Mouse (Mus musculus) myocyte (in vitro differentiated cells): ENCODE results near the gene Ms4a18. TPM values are rescaled to one million over a fixed set of nuclear protein-coding genes. Genes with fewer than 3 reads are reported as not detected.

Experiments
- H3K27me3 ChIP-seq: one replicate; pipeline ENCODE4 v1.6.1; 2011; ENCODE audit not compliant: control insufficient read depth, insufficient read depth, insufficient read length
- H3K36me3 ChIP-seq: one replicate; pipeline ENCODE4 v1.6.1; 2011; ENCODE audit not compliant: control insufficient read depth, insufficient read depth
- H3K4me2 ChIP-seq: one replicate; pipeline ENCODE4 v1.6.1; 2011; ENCODE audit warnings: low read depth, control low read depth
- H3K4me3 ChIP-seq: one replicate; pipeline ENCODE4 v1.5.1; 2011; ENCODE audit warnings: mild to moderate bottlenecking, control low read depth, moderate library complexity
- H3K79me2 ChIP-seq: one replicate; pipeline ENCODE4 v1.6.1; 2011; ENCODE audit not compliant: control insufficient read depth, insufficient read depth
- H3ac ChIP-seq: one replicate; pipeline ENCODE4 v1.6.1; 2011; ENCODE audit not compliant: control insufficient read depth, insufficient read length
- CEBPB ChIP-seq: IDR thresholded peaks from 2 replicates; pipeline ENCODE4 v1.6.1; 2011; ENCODE audit warnings: mild to moderate bottlenecking, moderate library complexity; ENCODE audit not compliant: poor library complexity, insufficient read depth, severe bottlenecking
- E2F4 ChIP-seq: IDR thresholded peaks from one replicate; pipeline ENCODE4 v1.6.1; 2011; ENCODE audit warnings: mild to moderate bottlenecking, control low read depth, moderate library complexity; ENCODE audit not compliant: insufficient read depth
- MAX ChIP-seq: IDR thresholded peaks from one replicate; pipeline ENCODE4 v1.6.1; 2011; ENCODE audit warnings: low read depth, mild to moderate bottlenecking, control low read depth
- MYOD1 ChIP-seq, 3 experiments: IDR thresholded peaks; one replicate each; pipeline ENCODE4 v1.6.1; 2011; ENCODE audit warnings: control low read depth in 2 of 3, low read depth in 2 of 3, mild to moderate bottlenecking in 2 of 3, moderate library complexity in 1 of 3; ENCODE audit not compliant: insufficient read length in 2 of 3, control insufficient read depth in 1 of 3
- MYOG ChIP-seq, 3 experiments: IDR thresholded peaks; one replicate each; pipeline ENCODE4 v1.6.1; 2011; ENCODE audit warnings: control low read depth in 2 of 3, low read depth in 2 of 3, mild to moderate bottlenecking in 2 of 3; ENCODE audit not compliant: insufficient read length in 2 of 3, control insufficient read depth in 1 of 3, insufficient read depth in 1 of 3
- POLR2A ChIP-seq: IDR thresholded peaks from one replicate; pipeline ENCODE4 v1.6.1; 2011; ENCODE audit warnings: low read depth, mild to moderate bottlenecking, control low read depth, moderate library complexity; ENCODE audit not compliant: insufficient read length
- POLR2AphosphoS2 ChIP-seq: IDR thresholded peaks from one replicate; pipeline ENCODE4 v1.6.1; 2011; ENCODE audit warnings: low read depth, control low read depth; ENCODE audit not compliant: insufficient read length
- REST ChIP-seq: IDR thresholded peaks from one replicate; pipeline ENCODE4 v1.6.1; 2011; ENCODE audit warnings: mild to moderate bottlenecking, control low read depth, moderate library complexity; ENCODE audit not compliant: insufficient read depth, insufficient read length
- SRF ChIP-seq: IDR thresholded peaks from one replicate; pipeline ENCODE4 v1.6.1; 2011; ENCODE audit warnings: low read depth; ENCODE audit not compliant: control insufficient read depth, insufficient read length
- TCF12 ChIP-seq: IDR thresholded peaks from one replicate; pipeline ENCODE4 v1.6.1; 2011; ENCODE audit warnings: mild to moderate bottlenecking, control low read depth; ENCODE audit not compliant: poor library complexity, insufficient read depth, severe bottlenecking
- TCF3 ChIP-seq: IDR thresholded peaks from one replicate; pipeline ENCODE4 v1.6.1; 2011; ENCODE audit warnings: low read depth, control low read depth; ENCODE audit not compliant: insufficient read length
- USF1 ChIP-seq: IDR thresholded peaks from one replicate; pipeline ENCODE4 v1.6.1; 2011; ENCODE audit warnings: low read depth, mild to moderate bottlenecking, control low read depth, moderate library complexity
- polyA plus RNA-seq: library from polyadenylated mRNA; unstranded; fragments of >200 nt; fragmentation: generic; extraction: Trizol; gene quantifications from one replicate; pipeline ENCODE4 v1.2.1, GENCODE M21; 2012; ENCODE audit warnings: missing spikeins

Gene Ms4a18
- polyA plus RNA-seq, 1 experiment = 0.04 TPM

DNA sequence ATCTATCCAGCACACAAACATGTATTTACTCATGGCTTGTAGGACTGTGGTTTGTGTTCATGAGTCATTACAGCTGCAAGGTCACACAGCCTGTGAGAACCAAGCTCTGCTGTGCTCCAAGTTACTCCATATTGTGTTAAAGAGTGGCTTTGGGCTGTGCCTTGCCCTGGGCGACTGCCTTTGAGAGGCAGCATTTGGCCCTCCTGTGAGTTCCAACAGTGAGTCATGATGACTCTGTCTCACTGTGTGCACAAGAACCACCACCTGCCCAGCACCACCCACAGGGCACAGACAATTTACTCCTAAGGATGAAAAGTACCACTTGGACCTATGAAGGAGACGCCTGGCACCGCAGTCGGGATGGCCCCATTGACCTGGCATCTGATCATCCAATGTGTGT lies 31.9 kb downstream of the Ms4a18 start:
- TF ChIP-seq CEBPB (no peak), MYOD1 (IDR thresholded peaks at IDR 0.05; ENCODE audit: control insufficient read depth in 1 of 3, insufficient read length in 2 of 3, low read depth in 2 of 3) (peak in 1 of 3 experiments; percentile 44)
- Histone ChIP-seq H3K4me2 (peak overlapping the region; percentile 14), H3K27me3 (no peaks in the 10 kb centered on the region), H3ac (no peak overlapping the region), H3K36me3 (no peaks in the 10 kb centered on the region), H3K79me2 (no peaks in the 10 kb centered on the region), H3K4me3 (no peak overlapping the region)

DNA sequence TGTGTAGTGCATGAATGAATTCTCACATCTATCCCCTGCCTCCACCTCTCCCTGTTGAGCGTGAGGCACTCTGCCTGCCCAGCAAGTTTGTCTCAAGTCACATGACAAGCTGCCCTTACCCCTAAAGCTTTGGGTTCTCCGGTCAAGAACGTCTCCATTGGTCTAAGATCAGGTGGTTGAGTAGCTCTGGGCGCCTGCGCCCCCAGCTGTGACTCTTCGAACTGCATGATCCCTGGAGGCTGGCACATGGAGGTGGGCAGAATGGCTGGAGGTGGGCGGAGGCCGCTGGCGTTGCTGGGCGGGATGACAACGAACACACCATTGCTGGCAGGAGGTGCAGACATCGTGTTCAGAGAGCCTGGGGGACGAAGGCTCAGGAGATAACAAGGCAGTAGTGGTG lies 33.3 kb downstream of the Ms4a18 start:
- Histone ChIP-seq H3K4me3 (no peak overlapping the region), H3K4me2 (no peak overlapping the region), H3K36me3 (no peaks in the 10 kb centered on the region), H3K27me3 (no peaks in the 10 kb centered on the region), H3K79me2 (no peaks in the 10 kb centered on the region), H3ac (no peak overlapping the region)
- TF ChIP-seq TCF12 (no peak), USF1 (no peak), MYOD1 (IDR thresholded peaks at IDR 0.05; ENCODE audit: control insufficient read depth in 1 of 3, insufficient read length in 2 of 3, low read depth in 2 of 3) (no peak), CEBPB (no peak), E2F4 (no peak), MYOG (IDR thresholded peaks at IDR 0.05; ENCODE audit: control insufficient read depth in 1 of 3, insufficient read depth in 1 of 3, insufficient read length in 2 of 3, low read depth in 2 of 3) (no peak), POLR2AphosphoS2 (no peak), SRF (no peak), REST (no peak)

- no peaks in the 10 kb centered on the region for H3K27me3 ChIP-seq
- H3K4me2 ChIP-seq = no peak overlapping the region
- H3K36me3 ChIP-seq = no peaks in the 10 kb centered on the region
- no peak overlapping the region for H3ac ChIP-seq
- no peaks in the 10 kb centered on the region for H3K79me2 ChIP-seq
- H3K4me3 ChIP-seq = no peak overlapping the region
- TF ChIP-seq MAX (no peak), SRF (no peak), MYOG (IDR thresholded peaks at IDR 0.05; ENCODE audit: control insufficient read depth in 1 of 3, insufficient read depth in 1 of 3, insufficient read length in 2 of 3, low read depth in 2 of 3) (no peak), CEBPB (no peak), POLR2AphosphoS2 (no peak), TCF12 (no peak), REST (no peak), TCF3 (no peak), POLR2A (no peak), USF1 (no peak), E2F4 (no peak), MYOD1 (IDR thresholded peaks at IDR 0.05; ENCODE audit: control insufficient read depth in 1 of 3, insufficient read length in 2 of 3, low read depth in 2 of 3) (no peak)
Observed at GRCm38 (mm10) chr19:10983146-10983545, 34.7 kb downstream of the Ms4a18 start.

GRCm38 (mm10) chr19:10980210-10980609 lies 37.6 kb downstream of the Ms4a18 start:
- H3K4me3 ChIP-seq = no peak overlapping the region
- no peaks in the 10 kb centered on the region for H3K27me3 ChIP-seq
- no peak overlapping the region for H3ac ChIP-seq
- no peaks in the 10 kb centered on the region for H3K36me3 ChIP-seq
- peak overlapping the region; percentile 71 for H3K4me2 ChIP-seq
- H3K79me2 ChIP-seq = no peaks in the 10 kb centered on the region
- TF ChIP-seq MYOG (IDR thresholded peaks at IDR 0.05; ENCODE audit: control insufficient read depth in 1 of 3, insufficient read depth in 1 of 3, insufficient read length in 2 of 3, low read depth in 2 of 3) (no peak), REST (no peak), TCF12 (no peak), MAX (no peak), POLR2A (no peak), USF1 (no peak), E2F4 (no peak), POLR2AphosphoS2 (no peak), MYOD1 (IDR thresholded peaks at IDR 0.05; ENCODE audit: control insufficient read depth in 1 of 3, insufficient read length in 2 of 3, low read depth in 2 of 3) (no peak), CEBPB (no peak), TCF3 (no peak), SRF (no peak)
